Mouse (Mus musculus): ENCODE measurements at regions not wholly inside any gene's neighbourhood (a gene's known extent, or its start where the extent isn't known, plus 50 kb on each side); places are given as distances from the start of the nearest gene placed in this dataset.

GRCm38 (mm10) chr15:40361849-40362533, 227.8 kb downstream of the 9330182O14Rik start:
- Histone ChIP-seq H3K79me2 (ENCODE audit: control insufficient read depth, insufficient read depth) (no peaks in the 10 kb centered on the region), H3K4me2 (ENCODE audit: low read depth) (no peak overlapping the region), H3K27me3 (ENCODE audit: control insufficient read depth, insufficient read depth, insufficient read length) (no peaks in the 10 kb centered on the region), H3K4me3 (no peak overlapping the region), H3ac (ENCODE audit: control insufficient read depth, insufficient read length) (no peak overlapping the region), H3K36me3 (ENCODE audit: control insufficient read depth, insufficient read depth) (no peaks in the 10 kb centered on the region)
- no peak for TF ChIP-seq POLR2AphosphoS2 (IDR thresholded peaks at IDR 0.05; ENCODE audit: insufficient read length, low read depth)
- no peak for TF ChIP-seq MYOD1 (IDR thresholded peaks at IDR 0.05; ENCODE audit: control insufficient read depth in 1 of 3, insufficient read length in 2 of 3, low read depth in 2 of 3)
- no peak for TF ChIP-seq MYOG (IDR thresholded peaks at IDR 0.05; ENCODE audit: control insufficient read depth in 1 of 3, insufficient read depth in 1 of 3, insufficient read length in 2 of 3, low read depth in 2 of 3)
- TF ChIP-seq TCF12 (IDR thresholded peaks at IDR 0.05; ENCODE audit: insufficient read depth, poor library complexity, severe bottlenecking), result no peak
- TF ChIP-seq REST (IDR thresholded peaks at IDR 0.05; ENCODE audit: insufficient read depth, insufficient read length), result no peak
- no peak for TF ChIP-seq POLR2A (IDR thresholded peaks at IDR 0.05; ENCODE audit: insufficient read length, low read depth)
- no peak for TF ChIP-seq USF1 (IDR thresholded peaks at IDR 0.05; ENCODE audit: low read depth)
- TF ChIP-seq SRF (IDR thresholded peaks at IDR 0.05; ENCODE audit: control insufficient read depth, insufficient read length, low read depth), result no peak
- no peak for TF ChIP-seq TCF3 (IDR thresholded peaks at IDR 0.05; ENCODE audit: insufficient read length, low read depth)
- TF ChIP-seq MAX (IDR thresholded peaks at IDR 0.05; ENCODE audit: low read depth), result no peak
- no peak for TF ChIP-seq E2F4 (IDR thresholded peaks at IDR 0.05; ENCODE audit: insufficient read depth)
- TF ChIP-seq CEBPB (IDR thresholded peaks at IDR 0.05; ENCODE audit: insufficient read depth, poor library complexity, severe bottlenecking), result no peak

- no peak overlapping the region for H3ac ChIP-seq (ENCODE audit: control insufficient read depth, insufficient read length)
- H3K36me3 ChIP-seq (ENCODE audit: control insufficient read depth, insufficient read depth), result no peaks in the 10 kb centered on the region
- H3K79me2 ChIP-seq (ENCODE audit: control insufficient read depth, insufficient read depth), result no peaks in the 10 kb centered on the region
- no peaks in the 10 kb centered on the region for H3K27me3 ChIP-seq (ENCODE audit: control insufficient read depth, insufficient read depth, insufficient read length)
- peak overlapping the region; percentile 39 for H3K4me2 ChIP-seq (ENCODE audit: low read depth)
- no peak for TF ChIP-seq USF1 (IDR thresholded peaks at IDR 0.05; ENCODE audit: low read depth)
- TF ChIP-seq CEBPB (IDR thresholded peaks at IDR 0.05; ENCODE audit: insufficient read depth, poor library complexity, severe bottlenecking), result 0 out of 2 replicates have a peak, but pooled peaks have one; percentile 39
- no peak overlapping the region for H3K4me3 ChIP-seq
Measured at GRCm38 (mm10) chr15:40364221-40364621, 230.1 kb downstream of the 9330182O14Rik start.

GRCm38 (mm10) chr15:40365613-40366012, 231.4 kb downstream of the 9330182O14Rik start:
- Histone ChIP-seq H3K27me3 (ENCODE audit: control insufficient read depth, insufficient read depth, insufficient read length) (no peaks in the 10 kb centered on the region), H3K36me3 (ENCODE audit: control insufficient read depth, insufficient read depth) (no peaks in the 10 kb centered on the region), H3ac (ENCODE audit: control insufficient read depth, insufficient read length) (no peak overlapping the region), H3K4me3 (no peak overlapping the region), H3K79me2 (ENCODE audit: control insufficient read depth, insufficient read depth) (no peaks in the 10 kb centered on the region), H3K4me2 (ENCODE audit: low read depth) (no peak overlapping the region)
- 0 out of 2 replicates have a peak, but pooled peaks have one; percentile 23 for TF ChIP-seq CEBPB (IDR thresholded peaks at IDR 0.05; ENCODE audit: insufficient read depth, poor library complexity, severe bottlenecking)
- no peak for TF ChIP-seq TCF12 (IDR thresholded peaks at IDR 0.05; ENCODE audit: insufficient read depth, poor library complexity, severe bottlenecking)

GRCm38 (mm10) chr15:40367026-40367425, 232.9 kb downstream of the 9330182O14Rik start:
- TF ChIP-seq MYOD1 (IDR thresholded peaks at IDR 0.05; ENCODE audit: control insufficient read depth in 1 of 3, insufficient read length in 2 of 3, low read depth in 2 of 3) (no peak), POLR2A (IDR thresholded peaks at IDR 0.05; ENCODE audit: insufficient read length, low read depth) (no peak), USF1 (IDR thresholded peaks at IDR 0.05; ENCODE audit: low read depth) (no peak), POLR2AphosphoS2 (IDR thresholded peaks at IDR 0.05; ENCODE audit: insufficient read length, low read depth) (no peak), MYOG (IDR thresholded peaks at IDR 0.05; ENCODE audit: control insufficient read depth in 1 of 3, insufficient read depth in 1 of 3, insufficient read length in 2 of 3, low read depth in 2 of 3) (no peak), E2F4 (IDR thresholded peaks at IDR 0.05; ENCODE audit: insufficient read depth) (no peak), REST (IDR thresholded peaks at IDR 0.05; ENCODE audit: insufficient read depth, insufficient read length) (no peak), CEBPB (IDR thresholded peaks at IDR 0.05; ENCODE audit: insufficient read depth, poor library complexity, severe bottlenecking) (no peak), TCF12 (IDR thresholded peaks at IDR 0.05; ENCODE audit: insufficient read depth, poor library complexity, severe bottlenecking) (no peak)
- Histone ChIP-seq H3ac (ENCODE audit: control insufficient read depth, insufficient read length) (no peak overlapping the region), H3K4me3 (no peak overlapping the region), H3K79me2 (ENCODE audit: control insufficient read depth, insufficient read depth) (no peaks in the 10 kb centered on the region), H3K36me3 (ENCODE audit: control insufficient read depth, insufficient read depth) (no peaks in the 10 kb centered on the region), H3K4me2 (ENCODE audit: low read depth) (no peak overlapping the region), H3K27me3 (ENCODE audit: control insufficient read depth, insufficient read depth, insufficient read length) (no peaks in the 10 kb centered on the region)

GRCm38 (mm10) chr15:40368746-40369145, 234.6 kb downstream of the 9330182O14Rik start:
- H3K79me2 ChIP-seq (ENCODE audit: control insufficient read depth, insufficient read depth), result no peaks in the 10 kb centered on the region
- H3K36me3 ChIP-seq (ENCODE audit: control insufficient read depth, insufficient read depth), result no peaks in the 10 kb centered on the region
- H3K27me3 ChIP-seq (ENCODE audit: control insufficient read depth, insufficient read depth, insufficient read length), result no peaks in the 10 kb centered on the region
- no peak for TF ChIP-seq TCF12 (IDR thresholded peaks at IDR 0.05; ENCODE audit: insufficient read depth, poor library complexity, severe bottlenecking)
- TF ChIP-seq POLR2A (IDR thresholded peaks at IDR 0.05; ENCODE audit: insufficient read length, low read depth), result no peak
- TF ChIP-seq MAX (IDR thresholded peaks at IDR 0.05; ENCODE audit: low read depth), result no peak
- TF ChIP-seq USF1 (IDR thresholded peaks at IDR 0.05; ENCODE audit: low read depth), result no peak
- no peak for TF ChIP-seq REST (IDR thresholded peaks at IDR 0.05; ENCODE audit: insufficient read depth, insufficient read length)
- no peak for TF ChIP-seq MYOD1 (IDR thresholded peaks at IDR 0.05; ENCODE audit: control insufficient read depth in 1 of 3, insufficient read length in 2 of 3, low read depth in 2 of 3)
- TF ChIP-seq SRF (IDR thresholded peaks at IDR 0.05; ENCODE audit: control insufficient read depth, insufficient read length, low read depth), result no peak
- no peak for TF ChIP-seq CEBPB (IDR thresholded peaks at IDR 0.05; ENCODE audit: insufficient read depth, poor library complexity, severe bottlenecking)
- no peak for TF ChIP-seq E2F4 (IDR thresholded peaks at IDR 0.05; ENCODE audit: insufficient read depth)
- TF ChIP-seq POLR2AphosphoS2 (IDR thresholded peaks at IDR 0.05; ENCODE audit: insufficient read length, low read depth), result no peak
- no peak overlapping the region for H3ac ChIP-seq (ENCODE audit: control insufficient read depth, insufficient read length)
- no peak overlapping the region for H3K4me2 ChIP-seq (ENCODE audit: low read depth)
- no peak overlapping the region for H3K4me3 ChIP-seq
